Mouse (Mus musculus) embryonic facial prominence, embryonic 14.5 days (tissue): ENCODE measurements around the gene Reep3. TPM values are rescaled to one million over a fixed set of nuclear protein-coding genes. Genes with fewer than 3 reads are reported as not detected.

Experiments used
- ATAC-seq: fragments of 200-750 bp; cut with Nextera tagmentation; 2 replicates; pipeline ENCODE4 v1.8.0; 2017; ENCODE audit warnings: low read depth, moderate number of reproducible peaks, moderate TSS enrichment
- DNase-seq: peaks from one replicate; pipeline ENCODE4 v3.0.0-alpha.2; 2015; ENCODE audit warnings: low spot score
- H3K27ac ChIP-seq: fragments of 300-500 bp; sonication (generic); replicated peaks from 2 replicates; pipeline ENCODE4 v1.5.1; 2014; ENCODE audit warnings: low read depth, mild to moderate bottlenecking, low read length, moderate library complexity
- H3K27me3 ChIP-seq: fragments of 300-500 bp; sonication (generic); replicated peaks from 2 replicates; pipeline ENCODE4 v1.6.1; 2014; ENCODE audit warnings: low read length; ENCODE audit not compliant: control insufficient read depth, insufficient read depth
- H3K36me3 ChIP-seq: fragments of 300-500 bp; sonication (generic); 2 replicates; pipeline ENCODE4 v1.6.1; 2014; ENCODE audit warnings: low read length, mixed read lengths; ENCODE audit not compliant: control insufficient read depth, insufficient read depth
- H3K4me1 ChIP-seq: fragments of 300-500 bp; sonication (generic); 2 replicates; pipeline ENCODE4 v1.6.1; 2014; ENCODE audit warnings: antibody characterized with exemption, low read length; ENCODE audit not compliant: control insufficient read depth, insufficient read depth
- H3K4me2 ChIP-seq: fragments of 300-500 bp; sonication (generic); 2 replicates; pipeline ENCODE4 v1.6.1; 2014; ENCODE audit warnings: low read depth, mild to moderate bottlenecking, low read length, moderate library complexity, mixed read lengths
- H3K4me3 ChIP-seq: fragments of 300-500 bp; sonication (generic); 2 replicates; pipeline ENCODE4 v1.5.1; 2014; ENCODE audit warnings: low read depth, mild to moderate bottlenecking, low read length
- H3K9ac ChIP-seq: fragments of 300-500 bp; sonication (generic); 2 replicates; pipeline ENCODE4 v1.6.1; 2014; ENCODE audit warnings: low read depth, mild to moderate bottlenecking, low read length, moderate library complexity, mixed read lengths
- H3K9me3 ChIP-seq: fragments of 300-500 bp; sonication (generic); 2 replicates; pipeline ENCODE4 v1.6.1; 2016; ENCODE audit warnings: low read length; ENCODE audit not compliant: control insufficient read depth
- WGBS: fragments of 180-500 bp; shearing (Covaris S2); extraction: QIAGEN DNeasy Blood & Tissue Kit; methylation state at CpG from one replicate; pipeline ENCODE4 v1.1.7; 2014; 5-methylcytosine and 5-hydroxymethylcytosine counted together
- polyA plus RNA-seq: library from polyadenylated mRNA; unstranded; fragments of >200 nt; fragmentation: Nextera tagmentation; extraction: Ambion mirVana; gene quantifications from 2 replicates; pipeline ENCODE4 v1.2.1, GENCODE M21; 2014

Reep3 gene
- polyA plus RNA-seq, 1 experiment from 2014 or later = 39.6 TPM

- WGBS = 85% methylated on average over 23 of the region's 23 CpGs
- peaks cover 18% of the 10 kb centered on the region for H3K4me1 ChIP-seq
- ATAC-seq (no peak), DNase-seq (peak; percentile 33)
- no peak overlapping the region for H3K9ac ChIP-seq
- no peak overlapping the region for H3K27ac ChIP-seq
- no peak overlapping the region for H3K4me3 ChIP-seq
- no peaks in the 10 kb centered on the region for H3K27me3 ChIP-seq
- no peak overlapping the region for H3K4me2 ChIP-seq
- no peaks in the 10 kb centered on the region for H3K36me3 ChIP-seq
- peaks cover 5% of the 10 kb centered on the region; the same call in 1 of the 2 replicates for H3K9me3 ChIP-seq
Measured at GRCm38 (mm10) chr10:66970336-66971115, 126.2 kb downstream of the Reep3 start.

GRCm38 (mm10) chr10:66969581-66969980 is 127.2 kb downstream of the Reep3 start:
- no peaks in the 10 kb centered on the region for H3K27me3 ChIP-seq
- no peak overlapping the region for H3K9ac ChIP-seq
- WGBS = 53% methylated on average over 2 of the region's 2 CpGs
- H3K36me3 ChIP-seq = no peaks in the 10 kb centered on the region
- no peak overlapping the region for H3K4me2 ChIP-seq
- DNase-seq (no peak), ATAC-seq (no peak)
- H3K4me1 ChIP-seq = peaks cover 18% of the 10 kb centered on the region
- no peak overlapping the region for H3K27ac ChIP-seq
- no peak overlapping the region for H3K4me3 ChIP-seq
- H3K9me3 ChIP-seq = peaks cover 9% of the 10 kb centered on the region; the same call in 1 of the 2 replicates

- H3K27ac ChIP-seq = no peak overlapping the region
- no peaks in the 10 kb centered on the region for H3K27me3 ChIP-seq
- DNase-seq (no peak), ATAC-seq (no peak)
- no peak overlapping the region for H3K9ac ChIP-seq
- no peak overlapping the region for H3K4me2 ChIP-seq
- peaks cover 9% of the 10 kb centered on the region; the same call in 1 of the 2 replicates for H3K9me3 ChIP-seq
- H3K4me1 ChIP-seq = peaks cover 16% of the 10 kb centered on the region
- no peak overlapping the region for H3K4me3 ChIP-seq
- 86% methylated on average over 5 of the region's 5 CpGs for WGBS
- no peaks in the 10 kb centered on the region for H3K36me3 ChIP-seq
Measured at GRCm38 (mm10) chr10:66969081-66969480, 127.7 kb downstream of the Reep3 start.

GRCm38 (mm10) chr10:66968541-66968940 is 128.2 kb downstream of the Reep3 start:
- DNase-seq = peak; percentile 27
- H3K9ac ChIP-seq = no peak overlapping the region

GRCm38 (mm10) chr10:66966391-66967109 is 130.2 kb downstream of the Reep3 start:
- peak; percentile 71 for ATAC-seq
- Histone ChIP-seq H3K9ac (no peak overlapping the region), H3K36me3 (no peaks in the 10 kb centered on the region), H3K4me1 (peaks cover 7% of the 10 kb centered on the region), H3K27me3 (no peaks in the 10 kb centered on the region), H3K9me3 (peaks cover 9% of the 10 kb centered on the region; the same call in 1 of the 2 replicates), H3K4me3 (no peak overlapping the region), H3K4me2 (no peak overlapping the region), H3K27ac (peak overlapping the region; percentile 85)
- DNase-seq = peak; percentile 97
- WGBS = 35% methylated on average over 9 of the region's 9 CpGs

More at GRCm38 (mm10) chr10:66968541-66968940, 128.2 kb downstream of the Reep3 start:
- Histone ChIP-seq H3K4me1 (peaks cover 12% of the 10 kb centered on the region), H3K4me3 (no peak overlapping the region), H3K27me3 (no peaks in the 10 kb centered on the region), H3K36me3 (no peaks in the 10 kb centered on the region), H3K9me3 (peaks cover 9% of the 10 kb centered on the region; the same call in 1 of the 2 replicates), H3K4me2 (no peak overlapping the region), H3K27ac (no peak overlapping the region)
- WGBS = 61% methylated on average over 4 of the region's 4 CpGs
- peak; percentile 30; the same call in 1 of the 2 replicates for ATAC-seq

GRCm38 (mm10) chr10:66960136-66960535 is 136.6 kb downstream of the Reep3 start:
- no peak overlapping the region for H3K9ac ChIP-seq
- H3K9me3 ChIP-seq = no peaks in the 10 kb centered on the region; the same call in 1 of the 2 replicates
- WGBS = 61% methylated on average over 8 of the region's 8 CpGs
- ATAC-seq (no peak), DNase-seq (no peak)
- H3K36me3 ChIP-seq = no peaks in the 10 kb centered on the region
- no peaks in the 10 kb centered on the region for H3K4me1 ChIP-seq
- no peak overlapping the region for H3K4me2 ChIP-seq
- no peak overlapping the region for H3K27ac ChIP-seq
- no peak overlapping the region for H3K4me3 ChIP-seq
- H3K27me3 ChIP-seq = no peaks in the 10 kb centered on the region

Other genes with a start within 250 kb of the Reep3 start
- gene Jmjd1c, start 820 bp downstream of the Reep3 start, polyA plus RNA-seq = 44.0 and 44.4 TPM in 2 replicates
- 39.2 and 40.5 TPM in 2 replicates for gene Nrbf2, start 188.4 kb upstream of the Reep3 start, polyA plus RNA-seq